Mouse (Mus musculus) heart, adult 2 months (tissue): ENCODE results near the gene Aktip.

Source experiments
- CTCF ChIP-seq: fragments of 200-600 bp; IDR thresholded peaks from 2 replicates; pipeline ENCODE4 v1.8.1; 2022; ENCODE audit warnings: antibody characterized with exemption, mild to moderate bottlenecking, moderate library complexity
- POLR2A ChIP-seq: fragments of 200-500 bp; IDR thresholded peaks from 2 replicates; pipeline ENCODE4 v1.6.1; 2011; ENCODE audit warnings: mild to moderate bottlenecking, low read depth, low read length, control low read depth; ENCODE audit not compliant: insufficient read depth

DNA sequence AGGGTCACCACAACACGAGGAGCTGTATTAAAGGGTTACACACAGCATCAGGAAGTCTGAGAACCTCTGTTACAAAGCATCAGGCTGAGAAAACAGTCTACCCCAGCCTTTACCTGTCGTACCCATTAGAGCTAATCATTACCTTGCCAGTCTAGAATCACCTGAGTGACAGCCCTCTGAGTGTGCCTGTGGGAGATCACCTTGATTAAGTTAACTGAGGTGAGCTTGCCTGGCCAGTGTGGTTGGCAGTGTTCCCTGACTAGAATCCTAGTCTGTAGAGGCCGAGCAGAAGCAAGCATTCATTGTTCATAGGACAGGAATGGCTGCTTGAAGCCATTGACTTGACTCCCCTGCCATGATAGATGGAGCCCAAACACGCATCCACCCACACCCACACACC lies 58.9 kb downstream of the Aktip start:
- TF ChIP-seq POLR2A: no peak
- TF ChIP-seq CTCF: no peak
